Mouse (Mus musculus) thymus, postnatal 10 days (tissue): ENCODE data around the gene Csmd2.

Experiments
- DNase-seq, 2 experiments: peaks; one replicate each; pipeline ENCODE4 v3.0.0; 2021; ENCODE audit warnings: low spot score in 2 of 2

The Csmd2 gene

GRCm38 (mm10) chr4:128414741-128415140 is 427.1 kb downstream of the Csmd2 start:
- no peak for DNase-seq

- DNase-seq, result no peak
Measured at GRCm38 (mm10) chr4:128419988-128420617, 432.4 kb downstream of the Csmd2 start.

- no peak for DNase-seq
Measured at GRCm38 (mm10) chr4:128422486-128422885, 434.8 kb downstream of the Csmd2 start.

- DNase-seq, result no peak
Measured at GRCm38 (mm10) chr4:128425339-128425738, 437.7 kb downstream of the Csmd2 start.

- DNase-seq, result no peak
Measured at GRCm38 (mm10) chr4:128427261-128428030, 439.8 kb downstream of the Csmd2 start.

GRCm38 (mm10) chr4:128428303-128429107 is 440.8 kb downstream of the Csmd2 start:
- DNase-seq, result no peak

GRCm38 (mm10) chr4:128429591-128429990 is 441.9 kb downstream of the Csmd2 start:
- no peak for DNase-seq

GRCm38 (mm10) chr4:128440550-128440949 is 452.9 kb downstream of the Csmd2 start:
- no peak for DNase-seq

GRCm38 (mm10) chr4:128441228-128441627 is 453.6 kb downstream of the Csmd2 start:
- no peak for DNase-seq

GRCm38 (mm10) chr4:128442791-128443190 is 455.1 kb downstream of the Csmd2 start:
- no peak for DNase-seq

- no peak for DNase-seq
Measured at GRCm38 (mm10) chr4:128445514-128446260, 458.0 kb downstream of the Csmd2 start.

- no peak for DNase-seq
Measured at GRCm38 (mm10) chr4:128448831-128449431, 461.3 kb downstream of the Csmd2 start.

- no peak for DNase-seq
Measured at GRCm38 (mm10) chr4:128450137-128450536, 462.5 kb downstream of the Csmd2 start.

GRCm38 (mm10) chr4:128450974-128451373 is 463.3 kb downstream of the Csmd2 start:
- no peak for DNase-seq

- DNase-seq, result no peak
Measured at GRCm38 (mm10) chr4:128451383-128451794, 463.7 kb downstream of the Csmd2 start.

GRCm38 (mm10) chr4:128466708-128467107 is 479.1 kb downstream of the Csmd2 start:
- no peak for DNase-seq

GRCm38 (mm10) chr4:128468040-128468439 is 480.4 kb downstream of the Csmd2 start:
- DNase-seq, result no peak

- DNase-seq, result no peak
Measured at GRCm38 (mm10) chr4:128476249-128476648, 488.6 kb downstream of the Csmd2 start.

- DNase-seq, result no peak
Measured at GRCm38 (mm10) chr4:128483891-128484290, 496.2 kb downstream of the Csmd2 start.

GRCm38 (mm10) chr4:128484679-128485078 is 497.0 kb downstream of the Csmd2 start:
- DNase-seq, result no peak

- no peak for DNase-seq
Measured at GRCm38 (mm10) chr4:128489521-128490100, 502.0 kb downstream of the Csmd2 start.
